13 mouse cellular contexts compared by ENCODE assay signal in the genomic region with DNA sequence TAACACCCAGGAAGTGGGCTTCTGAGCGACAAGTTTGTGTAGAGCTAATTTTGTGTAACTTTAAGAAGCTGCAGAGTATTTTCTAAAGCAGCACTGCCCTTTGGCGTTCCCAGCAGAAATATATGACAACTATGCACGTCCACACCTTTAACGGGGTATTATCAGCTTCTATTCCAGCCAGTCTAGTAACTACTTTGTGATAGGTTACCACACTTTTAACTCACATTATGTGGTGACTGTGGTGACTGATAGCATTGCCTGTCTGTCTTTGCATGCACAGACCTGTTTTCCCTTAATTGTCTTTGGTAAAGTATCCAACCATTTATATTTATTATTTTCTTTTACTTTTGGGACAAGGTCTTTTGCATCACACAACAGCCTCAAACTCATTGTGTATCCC.
"Had no signal": no experiment of that assay in that cellular context is flagged by ENCODE, and none has a peak within 500 bp of the region (broad histone marks: within the 10 kb centered on the region; RNA-seq: fewer than 3 reads in every experiment).

No protein-coding gene starts in this region.

- H3K27me3 ChIP-seq: limb, embryonic 15.5 days; liver, embryonic 12.5 days; midbrain, embryonic 15.5 days had no signal

- H3K9me3 ChIP-seq: limb, embryonic 15.5 days; liver, embryonic 12.5 days; megakaryocyte, embryonic 14.5 days; midbrain, embryonic 15.5 days had no signal

- H3K27ac ChIP-seq: kidney, postnatal 0 days; limb, embryonic 15.5 days; liver, embryonic 12.5 days; midbrain, embryonic 15.5 days; stomach, postnatal 0 days had no signal

- H3K9ac ChIP-seq: limb, embryonic 15.5 days; liver, embryonic 12.5 days; lung, embryonic 14.5 days; midbrain, embryonic 15.5 days had no signal

- ATAC-seq: liver, embryonic 12.5 days; midbrain, embryonic 15.5 days had no signal

- H3K36me3 ChIP-seq: limb, embryonic 15.5 days; liver, embryonic 12.5 days; midbrain, embryonic 15.5 days had no signal

- DNase-seq: kidney, adult 11 months; kidney, adult 9 months; kidney, postnatal 4 days; lung, embryonic 14.5 days; lung, postnatal 4 days; thymus, postnatal 14 days had no signal

- H3K4me1 ChIP-seq: midbrain, embryonic 15.5 days had no signal

- H3K4me3 ChIP-seq: left cerebral cortex, adult 2 months; limb, embryonic 15.5 days; liver, embryonic 12.5 days; megakaryocyte, embryonic 14.5 days; midbrain, embryonic 15.5 days had no signal

- H3K4me2 ChIP-seq: limb, embryonic 15.5 days; liver, embryonic 12.5 days; lung, embryonic 14.5 days; midbrain, embryonic 15.5 days had no signal
